Mouse (Mus musculus) cortical plate, adult 2 months (tissue): ENCODE measurements around the gene Nolc1.

Experiments used
- CTCF ChIP-seq: fragments of 200-500 bp; IDR thresholded peaks from 2 replicates; pipeline ENCODE4 v1.5.1; 2011; ENCODE audit warnings: mild to moderate bottlenecking, control low read depth, low read length; ENCODE audit not compliant: insufficient read depth; ENCODE audit errors: extremely low read depth
- POLR2A ChIP-seq: fragments of 200-500 bp; IDR thresholded peaks from 2 replicates; pipeline ENCODE4 v1.6.1; 2011; ENCODE audit warnings: mild to moderate bottlenecking, low read length, control low read depth; ENCODE audit not compliant: insufficient read depth; ENCODE audit errors: extremely low read depth

- no peak for TF ChIP-seq CTCF
- TF ChIP-seq POLR2A: no peak
Observed at GRCm38 (mm10) chr19:46096396-46096795, 20.7 kb downstream of the Nolc1 start.
